Mouse (Mus musculus): Measurements from ENCODE around the gene Rab26.

Gene Rab26

GRCm38 (mm10) chr17:24477985-24478600 is 55.9 kb downstream of the Rab26 start:
- DNase-seq: peak; percentile 48
